Mouse (Mus musculus) forebrain, embryonic 16.5 days (tissue): ENCODE measurements around the gene Pagr1b. TPM values are rescaled to one million over a fixed set of nuclear protein-coding genes. Genes with fewer than 3 reads are reported as not detected.
A peak's percentile ranks its signal among the peaks of the same experiment; 100 is the strongest.

ENCODE experiments used
- ATAC-seq: fragments of 200-750 bp; cut with Nextera tagmentation; 2 replicates; pipeline ENCODE4 v1.8.0; 2017; ENCODE audit warnings: mild to moderate bottlenecking, moderate library complexity
- H3K27ac ChIP-seq: fragments of 300-500 bp; sonication (generic); 2 replicates; pipeline ENCODE4 v1.5.1; 2014; ENCODE audit warnings: low read length, control low read depth
- H3K27me3 ChIP-seq: fragments of 300-500 bp; sonication (generic); replicated peaks from 2 replicates; pipeline ENCODE4 v1.6.1; 2014; ENCODE audit warnings: low read length; ENCODE audit not compliant: control insufficient read depth, insufficient read depth
- H3K36me3 ChIP-seq: fragments of 300-500 bp; sonication (generic); 2 replicates; pipeline ENCODE4 v1.6.1; 2014; ENCODE audit not compliant: control insufficient read depth, insufficient read depth
- H3K4me1 ChIP-seq: fragments of 300-500 bp; sonication (generic); replicated peaks from 2 replicates; pipeline ENCODE4 v1.6.1; 2014; ENCODE audit warnings: low read length; ENCODE audit not compliant: control insufficient read depth, insufficient read depth
- H3K4me2 ChIP-seq: fragments of 300-500 bp; sonication (generic); 2 replicates; pipeline ENCODE4 v1.6.1; 2014; ENCODE audit warnings: mild to moderate bottlenecking, low read length, control low read depth
- H3K4me3 ChIP-seq: fragments of 300-500 bp; sonication (generic); replicated peaks from 2 replicates; pipeline ENCODE4 v1.5.1; 2014; ENCODE audit warnings: mild to moderate bottlenecking, low read length, control low read depth
- H3K9ac ChIP-seq: fragments of 300-500 bp; sonication (generic); replicated peaks from 2 replicates; pipeline ENCODE4 v1.6.1; 2014; ENCODE audit warnings: low read depth, low read length, control low read depth
- H3K9me3 ChIP-seq: fragments of 300-500 bp; sonication (generic); 2 replicates; pipeline ENCODE4 v1.6.1; 2016; ENCODE audit warnings: low read length; ENCODE audit not compliant: control insufficient read depth
- WGBS: fragments of 180-500 bp; shearing (Covaris S2); extraction: QIAGEN DNeasy Blood & Tissue Kit; methylation state at CpG from one replicate; pipeline ENCODE4 v1.1.7; 2014; 5-methylcytosine and 5-hydroxymethylcytosine counted together
- polyA plus RNA-seq: library from polyadenylated mRNA; unstranded; fragments of >200 nt; fragmentation: Nextera tagmentation; extraction: Ambion mirVana; gene quantifications from 2 replicates; pipeline ENCODE4 v1.2.1, GENCODE M21; 2015

The Pagr1b gene
- polyA plus RNA-seq, 1 experiment from 2014 or later = not detected

- no peaks in the 10 kb centered on the region for H3K27me3 ChIP-seq
- ATAC-seq = 0 out of 2 replicates have a peak, but pooled peaks have one; percentile 1
- H3K27ac ChIP-seq = peak overlapping the region; percentile 99
- peaks cover 7% of the 10 kb centered on the region for H3K36me3 ChIP-seq
- peak overlapping the region; percentile 92 for H3K9ac ChIP-seq
- WGBS = 0% methylated on average over 21 of the region's 48 CpGs
- peak overlapping the region; percentile 60 for H3K4me3 ChIP-seq
- no peaks in the 10 kb centered on the region for H3K9me3 ChIP-seq
- peaks cover 45% of the 10 kb centered on the region for H3K4me1 ChIP-seq
- H3K4me2 ChIP-seq = peak overlapping the region; percentile 92
Measured at GRCm38 (mm10) chr7:127026161-127026600, 9.9 kb upstream of the Pagr1b start.

DNA sequence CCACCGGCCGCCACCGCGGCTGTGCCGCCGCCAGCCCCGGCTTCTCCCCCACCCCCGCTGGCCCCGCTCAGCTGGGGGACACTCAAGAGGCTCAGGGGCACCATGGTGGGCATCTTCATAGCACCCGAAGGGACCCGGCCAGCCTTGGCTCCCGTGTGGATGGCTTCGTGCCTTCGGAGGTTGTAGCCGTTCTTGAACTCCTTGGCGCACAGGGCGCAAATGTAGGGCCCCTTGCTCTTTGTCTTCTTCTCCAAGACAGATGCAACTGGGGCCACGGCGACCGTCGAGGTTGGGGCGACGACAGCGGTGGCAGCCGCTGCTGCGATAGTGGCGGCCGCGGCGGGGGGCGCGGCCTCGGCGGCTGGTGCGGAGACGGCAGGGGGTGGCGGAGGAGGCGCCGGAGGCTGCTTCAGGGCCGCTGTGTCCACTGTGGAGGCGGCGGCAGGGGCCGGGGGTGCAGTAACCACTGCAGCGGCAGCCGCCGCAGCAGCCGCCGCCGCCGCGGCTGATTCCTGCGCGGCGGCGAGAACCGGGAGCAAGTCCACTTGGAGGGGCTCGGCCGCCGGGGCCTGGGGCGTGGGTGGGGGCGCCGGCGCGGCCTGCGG, 9.4 kb upstream of the Pagr1b start:
- no peak for ATAC-seq
- Histone ChIP-seq H3K9ac (peak overlapping the region; percentile 92), H3K4me1 (peaks cover 48% of the 10 kb centered on the region), H3K27ac (peak overlapping the region; percentile 99), H3K9me3 (no peaks in the 10 kb centered on the region), H3K27me3 (no peaks in the 10 kb centered on the region), H3K4me3 (peak overlapping the region; percentile 60), H3K4me2 (peak overlapping the region; percentile 92), H3K36me3 (peaks cover 7% of the 10 kb centered on the region)
- WGBS = under 1% methylated on average over 59 of the region's 65 CpGs

- Histone ChIP-seq H3K36me3 (peaks cover 7% of the 10 kb centered on the region), H3K27me3 (no peaks in the 10 kb centered on the region), H3K27ac (peak overlapping the region; percentile 99), H3K9ac (peak overlapping the region; percentile 92), H3K4me3 (peak overlapping the region; percentile 60), H3K9me3 (no peaks in the 10 kb centered on the region), H3K4me1 (peaks cover 55% of the 10 kb centered on the region), H3K4me2 (peak overlapping the region; percentile 92)
- 1% methylated on average over 30 of the region's 30 CpGs for WGBS
- peak; percentile 47 for ATAC-seq
Measured at GRCm38 (mm10) chr7:127024755-127025555, 8.7 kb upstream of the Pagr1b start.

DNA sequence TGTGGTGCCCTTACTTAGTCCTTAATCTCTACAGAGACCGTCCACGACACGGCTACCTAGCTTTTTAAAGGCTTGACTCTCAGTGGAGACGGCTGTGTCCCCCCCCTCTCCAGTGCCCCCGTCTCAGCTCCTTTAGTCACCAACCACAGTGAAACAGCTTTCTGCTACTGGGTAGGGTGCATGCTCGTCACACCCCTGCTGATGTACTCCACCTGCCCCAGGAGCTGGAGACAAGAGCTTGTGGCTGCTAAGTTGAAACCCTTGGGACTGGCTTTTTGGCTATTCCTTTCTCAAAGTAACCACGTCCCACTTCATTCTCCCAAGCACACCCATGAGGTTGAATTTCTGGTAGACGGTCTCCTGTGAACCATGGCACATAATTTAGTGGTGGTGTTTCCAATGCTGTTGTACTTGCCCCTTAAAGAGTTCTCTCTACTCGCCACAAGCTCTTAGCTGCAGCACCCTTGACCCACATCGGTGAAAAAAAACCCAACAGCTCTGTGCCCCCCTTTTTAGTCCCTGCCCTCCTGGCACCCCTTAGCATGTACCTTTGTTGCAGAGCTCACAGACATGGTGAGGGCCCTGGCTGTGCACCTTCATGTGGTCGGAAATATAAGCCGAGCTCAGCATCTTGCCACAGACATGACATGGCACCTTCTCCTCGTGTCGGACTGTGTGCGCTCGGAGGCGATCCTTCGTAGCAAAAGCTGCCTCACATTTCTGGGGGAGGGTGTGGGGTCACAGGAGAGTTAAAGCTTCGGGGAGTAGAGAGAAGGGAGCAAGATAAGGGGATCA, 7.8 kb upstream of the Pagr1b start:
- Histone ChIP-seq H3K4me2 (peak overlapping the region; percentile 92), H3K4me3 (peak overlapping the region; percentile 60), H3K27ac (0 out of 2 replicates have a peak overlapping the region, but pooled peaks have one; percentile 4), H3K9me3 (no peaks in the 10 kb centered on the region), H3K36me3 (peaks cover 7% of the 10 kb centered on the region), H3K9ac (peak overlapping the region; percentile 92), H3K4me1 (peaks cover 64% of the 10 kb centered on the region), H3K27me3 (no peaks in the 10 kb centered on the region)
- 17% methylated on average over 19 of the region's 19 CpGs for WGBS
- no peak for ATAC-seq

GRCm38 (mm10) chr7:127023272-127023691, 7.0 kb upstream of the Pagr1b start:
- H3K9ac ChIP-seq = peak overlapping the region; percentile 92
- peaks cover 71% of the 10 kb centered on the region for H3K4me1 ChIP-seq
- no peaks in the 10 kb centered on the region for H3K27me3 ChIP-seq
- peak overlapping the region; percentile 92 for H3K4me2 ChIP-seq
- 70% methylated on average over 13 of the region's 13 CpGs for whole genome bisulfite sequencing
- ATAC-seq = no peak
- H3K9me3 ChIP-seq = no peaks in the 10 kb centered on the region
- H3K36me3 ChIP-seq = peaks cover 7% of the 10 kb centered on the region
- H3K27ac ChIP-seq = no peak overlapping the region
- peak overlapping the region; percentile 60 for H3K4me3 ChIP-seq

- H3K9ac ChIP-seq = no peak overlapping the region
- H3K9me3 ChIP-seq = no peaks in the 10 kb centered on the region
- H3K4me2 ChIP-seq = peak overlapping the region; percentile 92; the same call in 1 of the 2 replicates
- H3K4me3 ChIP-seq = no peak overlapping the region; the same call in 1 of the 2 replicates
- no peak for ATAC-seq
- H3K36me3 ChIP-seq = peaks cover 7% of the 10 kb centered on the region
- WGBS = 74% methylated on average over 7 of the region's 7 CpGs
- H3K27me3 ChIP-seq = no peaks in the 10 kb centered on the region
- peaks cover 71% of the 10 kb centered on the region for H3K4me1 ChIP-seq
- H3K27ac ChIP-seq = no peak overlapping the region
Measured at GRCm38 (mm10) chr7:127022528-127023271, 6.4 kb upstream of the Pagr1b start.

DNA sequence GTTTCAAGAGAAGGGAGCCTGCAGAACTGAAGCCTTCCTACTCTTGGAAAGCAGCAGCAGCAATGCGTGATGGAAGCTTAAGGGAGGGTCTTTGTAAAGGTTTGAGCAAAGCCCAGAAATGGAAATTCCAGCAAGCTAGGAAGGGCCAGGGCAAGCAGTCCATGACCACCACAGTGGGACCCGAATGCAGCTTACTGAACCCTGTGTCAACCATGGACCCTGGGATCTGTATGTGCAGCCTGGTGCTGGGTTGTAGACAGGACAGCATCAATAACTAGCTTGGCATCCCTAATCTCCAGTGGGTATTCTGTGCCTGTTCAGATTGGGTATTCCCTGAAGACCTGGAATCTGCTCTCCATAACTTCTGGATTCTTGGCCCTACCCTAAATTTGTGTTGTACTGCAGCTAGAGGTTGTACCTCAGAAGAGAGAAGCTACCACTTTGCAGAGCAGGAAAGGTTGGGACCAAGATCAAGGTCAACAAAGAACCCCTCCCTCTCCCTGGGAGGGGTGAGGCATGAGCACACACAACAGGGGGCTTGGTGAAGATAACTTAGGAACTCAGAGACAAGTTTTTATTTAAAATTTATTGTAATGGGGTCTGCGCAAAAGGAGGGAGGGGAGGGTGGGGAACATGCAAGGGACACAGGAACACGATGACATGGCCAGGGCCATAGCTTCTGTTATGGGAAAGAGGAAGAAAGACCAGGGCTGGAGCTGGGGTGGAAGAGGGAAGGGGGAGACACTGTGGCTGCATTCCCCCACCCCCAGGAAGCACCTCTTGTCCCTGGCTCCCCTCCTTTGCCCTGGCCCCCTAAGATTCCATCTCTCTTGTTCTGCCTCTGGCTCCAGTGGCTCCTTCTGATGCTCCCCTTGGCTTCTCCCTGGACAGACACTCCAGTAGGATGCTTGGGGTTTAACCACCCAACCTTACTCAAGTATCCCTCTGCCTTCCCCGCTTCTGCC, 5.6 kb upstream of the Pagr1b start:
- Histone ChIP-seq H3K27ac (peak overlapping the region; percentile 70), H3K36me3 (peaks cover 7% of the 10 kb centered on the region), H3K9ac (peak overlapping the region; percentile 71), H3K27me3 (no peaks in the 10 kb centered on the region), H3K9me3 (no peaks in the 10 kb centered on the region), H3K4me2 (peak overlapping the region; percentile 71), H3K4me3 (peak overlapping the region; percentile 51), H3K4me1 (peaks cover 74% of the 10 kb centered on the region)
- no peak for ATAC-seq
- 40% methylated on average over 5 of the region's 5 CpGs for WGBS
